Mouse (Mus musculus) embryonic facial prominence, embryonic 14.5 days (tissue): ENCODE measurements around the gene Srbd1. TPM values are rescaled to one million over a fixed set of nuclear protein-coding genes. Genes with fewer than 3 reads are reported as not detected.

Experiments
- ATAC-seq: fragments of 200-750 bp; cut with Nextera tagmentation; 2 replicates; pipeline ENCODE4 v1.8.0; 2017; ENCODE audit warnings: low read depth, moderate number of reproducible peaks, moderate TSS enrichment
- DNase-seq: peaks from one replicate; pipeline ENCODE4 v3.0.0-alpha.2; 2015; ENCODE audit warnings: low spot score
- H3K27ac ChIP-seq: fragments of 300-500 bp; sonication (generic); replicated peaks from 2 replicates; pipeline ENCODE4 v1.5.1; 2014; ENCODE audit warnings: low read depth, mild to moderate bottlenecking, low read length, moderate library complexity
- H3K27me3 ChIP-seq: fragments of 300-500 bp; sonication (generic); replicated peaks from 2 replicates; pipeline ENCODE4 v1.6.1; 2014; ENCODE audit warnings: low read length; ENCODE audit not compliant: control insufficient read depth, insufficient read depth
- H3K36me3 ChIP-seq: fragments of 300-500 bp; sonication (generic); 2 replicates; pipeline ENCODE4 v1.6.1; 2014; ENCODE audit warnings: low read length, mixed read lengths; ENCODE audit not compliant: control insufficient read depth, insufficient read depth
- H3K4me1 ChIP-seq: fragments of 300-500 bp; sonication (generic); 2 replicates; pipeline ENCODE4 v1.6.1; 2014; ENCODE audit warnings: antibody characterized with exemption, low read length; ENCODE audit not compliant: control insufficient read depth, insufficient read depth
- H3K4me2 ChIP-seq: fragments of 300-500 bp; sonication (generic); 2 replicates; pipeline ENCODE4 v1.6.1; 2014; ENCODE audit warnings: low read depth, mild to moderate bottlenecking, low read length, moderate library complexity, mixed read lengths
- H3K4me3 ChIP-seq: fragments of 300-500 bp; sonication (generic); 2 replicates; pipeline ENCODE4 v1.5.1; 2014; ENCODE audit warnings: low read depth, mild to moderate bottlenecking, low read length
- H3K9ac ChIP-seq: fragments of 300-500 bp; sonication (generic); 2 replicates; pipeline ENCODE4 v1.6.1; 2014; ENCODE audit warnings: low read depth, mild to moderate bottlenecking, low read length, moderate library complexity, mixed read lengths
- H3K9me3 ChIP-seq: fragments of 300-500 bp; sonication (generic); 2 replicates; pipeline ENCODE4 v1.6.1; 2016; ENCODE audit warnings: low read length; ENCODE audit not compliant: control insufficient read depth
- WGBS: fragments of 180-500 bp; shearing (Covaris S2); extraction: QIAGEN DNeasy Blood & Tissue Kit; methylation state at CpG from one replicate; pipeline ENCODE4 v1.1.7; 2014; 5-methylcytosine and 5-hydroxymethylcytosine counted together
- polyA plus RNA-seq: library from polyadenylated mRNA; unstranded; fragments of >200 nt; fragmentation: Nextera tagmentation; extraction: Ambion mirVana; gene quantifications from 2 replicates; pipeline ENCODE4 v1.2.1, GENCODE M21; 2014

The Srbd1 gene
- polyA plus RNA-seq, 1 experiment from 2014 or later, result 9.3 TPM

DNA sequence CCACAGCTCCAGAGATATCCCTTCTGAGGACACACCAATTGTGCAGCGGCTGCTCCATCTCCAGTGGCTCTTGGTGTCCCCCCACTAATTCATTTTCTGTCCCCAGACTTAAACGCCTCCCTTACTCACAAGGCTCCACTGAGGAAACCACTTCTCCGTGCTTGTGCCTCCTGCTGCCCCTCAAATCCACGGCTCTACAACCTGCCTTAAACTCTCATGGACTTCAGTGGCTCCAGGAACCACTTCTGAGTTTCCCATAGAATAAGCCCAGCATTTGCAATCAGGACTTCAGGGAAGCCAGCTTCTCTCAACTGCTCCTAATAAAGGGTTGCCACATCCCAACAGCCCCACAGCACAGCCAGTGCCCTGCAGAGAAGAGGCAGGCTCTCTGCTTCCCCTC, 200.2 kb downstream of the Srbd1 start:
- WGBS, result 81% methylated on average over 4 of the region's 4 CpGs
- Histone ChIP-seq H3K4me1 (peaks cover 13% of the 10 kb centered on the region), H3K27ac (no peak overlapping the region), H3K27me3 (no peaks in the 10 kb centered on the region), H3K4me3 (no peak overlapping the region), H3K36me3 (no peaks in the 10 kb centered on the region), H3K4me2 (no peak overlapping the region), H3K9me3 (no peaks in the 10 kb centered on the region), H3K9ac (no peak overlapping the region)
- no peak for ATAC-seq
- no peak for DNase-seq

GRCm38 (mm10) chr17:85943994-85944640, 200.9 kb downstream of the Srbd1 start:
- peaks cover 8% of the 10 kb centered on the region for H3K4me1 ChIP-seq
- H3K9ac ChIP-seq, result no peak overlapping the region
- no peaks in the 10 kb centered on the region for H3K36me3 ChIP-seq
- no peak overlapping the region for H3K27ac ChIP-seq
- H3K27me3 ChIP-seq, result no peaks in the 10 kb centered on the region
- DNase-seq (no peak), ATAC-seq (no peak)
- no peak overlapping the region for H3K4me3 ChIP-seq
- H3K4me2 ChIP-seq, result no peak overlapping the region
- H3K9me3 ChIP-seq, result no peaks in the 10 kb centered on the region
- WGBS, result 65% methylated on average over 12 of the region's 12 CpGs

- 20% methylated on average over 14 of the region's 14 CpGs for WGBS
- Histone ChIP-seq H3K4me1 (peaks cover 4% of the 10 kb centered on the region), H3K27me3 (no peaks in the 10 kb centered on the region), H3K4me3 (no peak overlapping the region), H3K4me2 (no peak overlapping the region), H3K9ac (no peak overlapping the region), H3K36me3 (no peaks in the 10 kb centered on the region), H3K27ac (no peak overlapping the region), H3K9me3 (no peaks in the 10 kb centered on the region)
- ATAC-seq, result no peak
- no peak for DNase-seq
Observed at GRCm38 (mm10) chr17:85943551-85943981, 201.4 kb downstream of the Srbd1 start.

- Histone ChIP-seq H3K36me3 (no peaks in the 10 kb centered on the region), H3K4me3 (no peak overlapping the region), H3K27me3 (no peaks in the 10 kb centered on the region), H3K4me2 (no peak overlapping the region), H3K9ac (no peak overlapping the region), H3K9me3 (no peaks in the 10 kb centered on the region), H3K4me1 (peaks cover 4% of the 10 kb centered on the region), H3K27ac (no peak overlapping the region)
- WGBS, result 76% methylated on average over 5 of the region's 5 CpGs
- ATAC-seq (no peak), DNase-seq (no peak)
Observed at GRCm38 (mm10) chr17:85943071-85943470, 201.9 kb downstream of the Srbd1 start.

- WGBS, result 97% methylated on average over 5 of the region's 5 CpGs
- ATAC-seq (no peak), DNase-seq (no peak)
- H3K36me3 ChIP-seq, result no peaks in the 10 kb centered on the region
- H3K27ac ChIP-seq, result no peak overlapping the region
- peaks cover 4% of the 10 kb centered on the region for H3K4me1 ChIP-seq
- no peak overlapping the region for H3K4me3 ChIP-seq
- no peaks in the 10 kb centered on the region for H3K9me3 ChIP-seq
- no peak overlapping the region for H3K4me2 ChIP-seq
- H3K27me3 ChIP-seq, result no peaks in the 10 kb centered on the region
- no peak overlapping the region for H3K9ac ChIP-seq
Observed at GRCm38 (mm10) chr17:85942123-85942522, 202.9 kb downstream of the Srbd1 start.

- Histone ChIP-seq H3K27me3 (no peaks in the 10 kb centered on the region), H3K36me3 (no peaks in the 10 kb centered on the region), H3K4me3 (no peak overlapping the region), H3K27ac (peak overlapping the region; percentile 76), H3K9me3 (no peaks in the 10 kb centered on the region), H3K4me2 (no peak overlapping the region), H3K4me1 (peaks cover 4% of the 10 kb centered on the region), H3K9ac (no peak overlapping the region)
- 43% methylated on average over 8 of the region's 8 CpGs for WGBS
- peak; percentile 86 for DNase-seq
- ATAC-seq, result peak; percentile 45; the same call in 1 of the 2 replicates
Observed at GRCm38 (mm10) chr17:85941141-85941738, 203.7 kb downstream of the Srbd1 start.

GRCm38 (mm10) chr17:85937131-85937530, 207.8 kb downstream of the Srbd1 start:
- Histone ChIP-seq H3K9ac (no peak overlapping the region), H3K4me3 (no peak overlapping the region), H3K4me2 (no peak overlapping the region), H3K27me3 (no peaks in the 10 kb centered on the region), H3K9me3 (no peaks in the 10 kb centered on the region), H3K36me3 (no peaks in the 10 kb centered on the region), H3K4me1 (peaks cover 9% of the 10 kb centered on the region; the same call in 1 of the 2 replicates), H3K27ac (no peak overlapping the region)
- no peak for DNase-seq
- 92% methylated on average over 4 of the region's 4 CpGs for WGBS
- no peak for ATAC-seq

DNA sequence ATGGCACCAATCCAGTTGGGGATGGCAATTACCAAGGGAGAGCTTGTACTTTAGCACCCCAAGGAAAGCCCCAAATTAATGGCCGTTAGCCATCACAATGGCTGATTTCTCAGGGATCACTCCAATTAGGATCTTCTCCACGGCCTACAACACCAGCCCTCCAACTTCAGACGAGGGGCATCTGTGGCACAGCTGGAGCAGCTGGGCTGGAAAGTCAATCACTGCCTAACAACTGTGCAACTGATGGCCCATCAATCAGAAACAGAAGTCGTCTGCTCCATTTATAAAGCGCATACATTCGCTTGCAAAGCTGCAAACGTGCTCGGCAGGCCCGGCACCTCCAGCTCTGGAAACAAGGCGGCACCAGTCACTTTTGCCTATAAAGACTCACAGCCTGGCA, 209.7 kb downstream of the Srbd1 start:
- Histone ChIP-seq H3K4me1 (peaks cover 15% of the 10 kb centered on the region; the same call in 1 of the 2 replicates), H3K36me3 (no peaks in the 10 kb centered on the region), H3K9me3 (no peaks in the 10 kb centered on the region), H3K9ac (no peak overlapping the region), H3K4me3 (no peak overlapping the region), H3K27me3 (no peaks in the 10 kb centered on the region), H3K27ac (no peak overlapping the region), H3K4me2 (no peak overlapping the region)
- 38% methylated on average over 9 of the region's 10 CpGs for WGBS
- ATAC-seq, result peak; percentile 50; the same call in 1 of the 2 replicates
- peak; percentile 66 for DNase-seq
